Mouse (Mus musculus) hindlimb bud, embryonic 11.5 days (tissue): ENCODE data around the gene Car7.
"Not testable (repeated sequence)": the region's sequence is repeated elsewhere in the genome, so short reads cannot be mapped to it uniquely, and the experiment has no call there.

Source experiments
- DNase-seq: peaks from one replicate; pipeline ENCODE4 v3.0.0-alpha.2; 2012; ENCODE audit warnings: low read depth, low spot score; ENCODE audit errors: extremely low spot score

Gene Car7

DNA sequence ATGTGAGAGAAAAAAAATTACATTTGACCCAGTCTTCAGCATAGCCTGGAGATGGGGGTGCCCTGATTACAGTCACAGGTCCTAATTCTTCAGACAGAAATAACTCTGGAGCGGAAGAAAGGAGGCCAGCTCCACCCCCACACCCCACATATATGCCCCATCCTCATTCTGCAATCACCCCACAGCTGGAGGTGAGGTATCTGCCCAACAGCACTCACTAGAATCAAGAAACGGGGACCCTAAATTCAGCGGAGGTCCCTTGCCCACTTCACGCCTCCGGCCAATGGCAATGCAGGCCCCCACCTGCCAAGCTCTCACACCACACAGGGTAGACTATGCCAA is 30.9 kb downstream of the Car7 start:
- DNase-seq, result no peak

GRCm38 (mm10) chr8:104569559-104569958 is 35.1 kb downstream of the Car7 start:
- DNase-seq, result no peak

GRCm38 (mm10) chr8:104570436-104571343 is 36.2 kb downstream of the Car7 start:
- DNase-seq, result peak; percentile 73

- DNase-seq, result no peak
Measured at GRCm38 (mm10) chr8:104576820-104577219, 42.3 kb downstream of the Car7 start.

DNA sequence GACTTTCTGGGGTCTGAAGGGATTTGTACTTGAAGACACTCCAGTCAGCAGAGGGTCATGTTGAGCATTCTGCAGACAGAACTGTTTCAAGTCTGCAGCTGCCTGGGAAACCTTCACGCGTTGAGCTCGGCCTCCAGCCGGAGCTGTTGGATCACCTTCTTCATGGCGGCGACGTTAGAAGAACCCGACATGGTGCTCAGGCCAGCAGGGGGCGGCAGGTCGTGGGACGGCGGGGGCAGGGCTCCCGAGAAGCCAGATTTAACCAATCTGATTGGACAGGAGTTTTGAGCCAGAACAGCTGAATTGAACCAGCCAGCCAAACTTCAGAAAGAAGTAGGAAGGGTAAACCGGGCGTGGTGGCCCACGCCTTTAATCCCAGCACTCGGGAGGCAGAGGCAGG is 43.1 kb downstream of the Car7 start:
- not testable (repeated sequence) for DNase-seq

DNA sequence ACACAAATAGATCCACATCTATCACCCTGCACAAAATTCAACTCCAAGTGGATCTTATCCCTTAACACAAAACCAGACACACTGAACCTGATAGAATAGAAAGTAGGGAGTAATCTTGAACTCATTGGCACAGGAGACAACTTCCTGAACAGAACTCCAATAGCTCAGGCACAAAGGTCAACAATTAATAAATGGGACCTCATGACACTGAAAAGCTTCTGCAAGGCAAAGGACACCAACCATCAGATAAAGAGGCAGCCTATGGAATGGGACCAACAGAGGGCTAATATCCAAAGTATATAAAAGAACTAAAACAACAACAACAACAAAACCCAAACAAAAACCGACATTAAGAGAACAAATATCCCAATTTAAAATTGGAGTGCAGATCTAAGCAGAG is 50.0 kb downstream of the Car7 start:
- no peak for DNase-seq

DNA sequence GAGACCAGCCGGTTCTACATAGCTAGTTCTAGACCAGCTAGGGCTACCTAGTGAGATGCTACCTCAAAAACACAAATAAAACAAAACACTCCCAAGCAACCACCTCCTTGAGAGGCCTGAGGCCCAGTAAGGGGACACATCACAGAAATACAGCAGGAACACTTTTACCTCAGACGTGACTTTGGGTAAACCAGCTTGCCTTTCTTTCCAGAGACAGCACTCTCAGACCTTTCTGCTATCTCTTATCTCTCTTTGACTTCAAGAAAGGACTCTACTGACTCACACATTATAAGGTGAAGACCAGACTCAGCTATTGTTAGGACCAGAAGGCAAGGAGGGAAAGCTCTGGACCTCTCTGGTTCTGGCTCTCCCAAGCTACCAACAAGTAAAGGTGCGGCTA is 55.8 kb downstream of the Car7 start:
- DNase-seq, result no peak

GRCm38 (mm10) chr8:104591133-104591834 is 56.8 kb downstream of the Car7 start, which contains the start of gene Pdp2:
Gene Pdp2 (plus strand): TSS chr8:104591451.
- peak; percentile 79 for DNase-seq

DNA sequence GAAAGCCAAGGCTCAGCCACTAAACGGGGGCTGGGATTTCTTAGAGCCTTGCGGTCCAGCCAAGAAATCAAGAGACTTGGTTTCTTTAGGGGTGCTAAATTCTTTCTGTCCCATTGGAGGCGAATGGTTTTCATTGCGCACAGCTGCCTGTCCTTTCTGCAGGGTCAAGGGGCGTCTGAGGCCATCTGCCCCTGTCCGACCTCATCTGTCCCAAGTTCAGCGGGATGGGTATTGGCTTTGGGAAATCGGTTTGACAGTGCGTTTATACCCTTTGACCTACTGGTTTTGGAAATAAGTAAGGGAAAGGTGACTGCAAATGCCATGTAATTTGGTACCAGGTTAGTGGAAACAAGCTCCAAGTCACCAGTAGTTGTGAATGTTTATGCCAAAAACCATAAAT is 57.4 kb downstream of the Car7 start:
- DNase-seq, result no peak

- no peak for DNase-seq
Measured at GRCm38 (mm10) chr8:104592566-104592965, 58.1 kb downstream of the Car7 start.

DNA sequence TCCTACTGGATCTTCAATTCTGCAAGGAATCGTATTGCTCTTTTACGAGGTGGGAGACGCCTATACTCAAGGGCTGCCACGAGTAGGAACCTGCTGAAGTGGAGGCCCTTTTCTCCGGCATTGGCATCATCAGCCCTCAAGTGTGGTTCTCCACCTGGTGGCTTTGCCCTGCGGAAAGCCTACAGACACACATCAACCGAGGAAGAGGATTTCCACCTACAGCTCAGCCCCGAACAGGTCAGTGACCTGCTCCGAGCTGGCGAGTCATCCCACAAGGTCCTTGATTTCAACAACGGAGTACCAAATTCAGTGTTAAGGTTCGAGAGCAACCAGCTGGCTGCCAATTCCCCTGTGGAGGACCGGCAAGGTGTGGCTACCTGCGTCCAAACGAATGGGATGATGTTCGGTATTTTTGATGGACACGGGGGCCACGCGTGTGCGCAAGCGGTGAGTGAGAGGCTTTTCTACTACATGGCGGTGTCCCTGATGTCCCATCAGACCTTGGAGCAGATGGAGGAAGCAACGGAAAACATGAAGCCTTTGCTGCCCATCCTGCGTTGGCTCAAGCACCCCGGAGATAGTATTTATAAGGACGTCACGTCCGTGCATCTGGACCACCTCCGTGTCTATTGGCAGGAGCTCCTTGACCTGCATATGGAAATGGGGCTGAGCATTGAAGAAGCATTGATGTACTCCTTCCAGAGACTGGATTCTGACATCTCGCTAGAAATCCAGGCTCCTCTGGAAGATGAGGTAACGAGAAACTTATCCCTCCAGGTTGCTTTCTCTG is 59.2 kb downstream of the Car7 start:
- no peak for DNase-seq

DNA sequence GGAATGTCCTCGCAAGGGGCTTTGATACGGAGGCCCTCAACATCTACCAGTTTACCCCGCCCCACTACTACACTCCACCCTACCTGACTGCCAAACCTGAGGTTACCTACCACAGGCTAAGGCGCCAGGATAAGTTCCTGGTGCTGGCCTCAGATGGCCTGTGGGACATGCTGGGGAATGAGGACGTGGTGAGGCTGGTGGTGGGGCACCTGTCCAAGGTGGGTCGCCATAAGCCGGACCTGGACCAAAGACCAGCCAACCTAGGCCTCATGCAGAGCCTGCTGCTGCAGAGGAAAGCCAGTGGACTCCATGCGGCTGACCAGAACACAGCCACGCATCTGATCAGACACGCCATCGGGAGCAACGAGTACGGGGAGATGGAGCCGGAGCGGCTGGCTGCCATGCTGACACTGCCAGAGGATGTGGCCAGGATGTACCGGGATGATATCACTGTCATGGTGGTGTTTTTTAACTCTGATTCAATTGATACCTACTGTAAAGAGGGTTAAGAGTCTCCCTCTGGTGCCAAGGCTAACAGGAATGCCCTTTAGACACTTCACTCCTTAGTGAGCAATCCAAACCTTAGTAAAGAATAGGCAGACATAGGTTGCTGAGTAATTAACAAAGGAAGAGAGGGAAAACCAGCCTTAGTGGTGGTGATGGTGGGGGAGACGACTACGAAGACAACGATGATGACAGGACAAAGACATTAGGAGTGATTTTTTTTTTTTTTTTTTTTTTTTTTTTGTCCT is 60.3 kb downstream of the Car7 start:
- DNase-seq, result no peak

DNA sequence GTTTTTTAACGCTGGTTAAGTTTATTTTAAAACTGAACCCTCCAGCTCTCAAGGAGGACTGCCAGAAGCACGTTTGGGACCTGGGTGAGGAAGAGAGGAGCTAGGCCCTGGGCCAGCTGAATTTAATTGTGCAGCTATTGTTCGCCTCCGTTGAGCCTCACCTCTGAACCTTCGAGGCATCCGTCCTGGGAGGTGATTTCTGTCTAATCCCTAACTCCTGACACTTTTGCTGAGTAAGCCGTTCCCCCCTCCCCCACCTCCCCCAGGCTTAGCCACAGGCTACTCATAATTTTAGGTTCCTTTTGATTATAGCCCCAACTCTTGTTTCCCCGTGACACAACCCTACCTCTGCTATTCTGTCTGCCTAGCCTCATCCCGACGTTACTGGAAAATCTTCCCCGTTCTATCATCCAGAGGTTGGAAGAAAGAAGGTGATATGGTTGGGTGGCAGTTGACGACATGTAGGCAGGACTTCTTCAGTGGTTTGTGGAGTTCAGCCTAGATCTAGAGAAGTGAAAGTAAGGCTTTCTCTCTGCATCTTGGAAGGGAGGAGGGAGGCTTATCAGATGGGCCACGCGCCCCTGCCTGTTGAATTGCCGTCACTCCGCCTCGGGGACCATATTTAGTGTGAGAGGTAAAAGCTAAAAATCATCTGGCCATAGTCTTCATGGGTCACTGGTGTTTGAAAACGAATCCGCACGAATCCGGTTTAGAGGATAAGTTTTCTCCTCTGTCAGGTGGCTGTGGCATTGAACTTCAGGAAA is 61.5 kb downstream of the Car7 start:
- no peak for DNase-seq

GRCm38 (mm10) chr8:104597656-104598055 is 63.2 kb downstream of the Car7 start:
- no peak for DNase-seq

DNA sequence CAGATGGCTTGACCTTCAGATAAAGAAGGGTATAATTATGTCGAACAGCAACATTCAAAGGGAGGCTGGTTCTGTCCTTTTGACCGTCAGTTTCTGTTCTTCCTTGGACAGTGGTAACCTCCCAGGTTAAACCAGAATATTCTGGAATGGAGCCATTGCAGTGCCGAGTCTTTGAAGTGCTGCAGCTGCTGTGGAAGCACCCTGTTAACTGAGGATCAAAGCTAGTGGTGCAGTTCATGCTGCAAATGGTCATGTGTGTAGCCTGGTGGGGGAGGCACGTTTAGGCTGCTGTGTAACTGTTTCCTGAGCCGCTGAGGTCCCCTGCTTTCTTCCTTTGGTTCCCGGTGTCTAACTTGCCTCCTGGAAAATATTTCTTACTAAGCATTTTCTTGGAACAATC is 64.0 kb downstream of the Car7 start:
- DNase-seq, result no peak
